Mouse (Mus musculus): ENCODE results near the gene Ccdc36. TPM values are rescaled to one million over a fixed set of nuclear protein-coding genes. Genes with fewer than 3 reads are reported as not detected.
A peak's percentile ranks its signal among the peaks of the same experiment; 100 is the strongest.

The Ccdc36 gene
- polyA plus RNA-seq, 1 experiment = not detected

GRCm38 (mm10) chr9:108454429-108454828 is 26.1 kb upstream of the Ccdc36 start:
- no peaks in the 10 kb centered on the region for H3K36me3 ChIP-seq (ENCODE audit: control insufficient read depth, insufficient read depth, low read length)
- TF ChIP-seq POLR2A (IDR thresholded peaks at IDR 0.05; ENCODE audit: low read depth, low read length) (no peak), CTCF (conservative IDR thresholded peaks at IDR 0.05; ENCODE audit: insufficient read depth, insufficient read length, low read depth, low read length) (no peak)
- H3K4me3 ChIP-seq (ENCODE audit: insufficient read depth, low read depth, low read length) = no peak overlapping the region
- no peak for DNase-seq
- H3K27ac ChIP-seq (ENCODE audit: insufficient read depth, low read depth, low read length) = no peak overlapping the region
- H3K27me3 ChIP-seq (replicated peaks; ENCODE audit: control insufficient read depth, insufficient read depth, low read length) = no peaks in the 10 kb centered on the region
- WGBS = 93% methylated on average over 6 of the region's 6 CpGs
- H3K4me1 ChIP-seq (ENCODE audit: control insufficient read depth, insufficient read depth, low read length) = peaks cover 12% of the 10 kb centered on the region

- 80% methylated on average over 4 of the region's 4 CpGs for WGBS
- Histone ChIP-seq H3K27me3 (replicated peaks; ENCODE audit: control insufficient read depth, insufficient read depth, low read length) (no peaks in the 10 kb centered on the region), H3K4me1 (ENCODE audit: control insufficient read depth, insufficient read depth, low read length) (peaks cover 12% of the 10 kb centered on the region), H3K36me3 (ENCODE audit: control insufficient read depth, insufficient read depth, low read length) (no peaks in the 10 kb centered on the region), H3K4me3 (ENCODE audit: insufficient read depth, low read depth, low read length) (no peak overlapping the region), H3K27ac (ENCODE audit: insufficient read depth, low read depth, low read length) (no peak overlapping the region)
- no peak for TF ChIP-seq CTCF (conservative IDR thresholded peaks at IDR 0.05; ENCODE audit: insufficient read depth, insufficient read length, low read depth, low read length)
- no peak for TF ChIP-seq POLR2A (IDR thresholded peaks at IDR 0.05; ENCODE audit: low read depth, low read length)
- DNase-seq = no peak
Observed at GRCm38 (mm10) chr9:108453458-108453857, 25.2 kb upstream of the Ccdc36 start.

GRCm38 (mm10) chr9:108452911-108453310 is 24.6 kb upstream of the Ccdc36 start:
- Histone ChIP-seq H3K4me1 (ENCODE audit: control insufficient read depth, insufficient read depth, low read length) (peaks cover 12% of the 10 kb centered on the region), H3K36me3 (ENCODE audit: control insufficient read depth, insufficient read depth, low read length) (no peaks in the 10 kb centered on the region), H3K4me3 (ENCODE audit: insufficient read depth, low read depth, low read length) (no peak overlapping the region), H3K27ac (ENCODE audit: insufficient read depth, low read depth, low read length) (no peak overlapping the region), H3K27me3 (replicated peaks; ENCODE audit: control insufficient read depth, insufficient read depth, low read length) (no peaks in the 10 kb centered on the region)
- no peak for TF ChIP-seq CTCF (conservative IDR thresholded peaks at IDR 0.05; ENCODE audit: insufficient read depth, insufficient read length, low read depth, low read length)
- no peak for TF ChIP-seq POLR2A (IDR thresholded peaks at IDR 0.05; ENCODE audit: low read depth, low read length)
- WGBS = 46% methylated on average over 6 of the region's 6 CpGs
- DNase-seq = no peak

DNA sequence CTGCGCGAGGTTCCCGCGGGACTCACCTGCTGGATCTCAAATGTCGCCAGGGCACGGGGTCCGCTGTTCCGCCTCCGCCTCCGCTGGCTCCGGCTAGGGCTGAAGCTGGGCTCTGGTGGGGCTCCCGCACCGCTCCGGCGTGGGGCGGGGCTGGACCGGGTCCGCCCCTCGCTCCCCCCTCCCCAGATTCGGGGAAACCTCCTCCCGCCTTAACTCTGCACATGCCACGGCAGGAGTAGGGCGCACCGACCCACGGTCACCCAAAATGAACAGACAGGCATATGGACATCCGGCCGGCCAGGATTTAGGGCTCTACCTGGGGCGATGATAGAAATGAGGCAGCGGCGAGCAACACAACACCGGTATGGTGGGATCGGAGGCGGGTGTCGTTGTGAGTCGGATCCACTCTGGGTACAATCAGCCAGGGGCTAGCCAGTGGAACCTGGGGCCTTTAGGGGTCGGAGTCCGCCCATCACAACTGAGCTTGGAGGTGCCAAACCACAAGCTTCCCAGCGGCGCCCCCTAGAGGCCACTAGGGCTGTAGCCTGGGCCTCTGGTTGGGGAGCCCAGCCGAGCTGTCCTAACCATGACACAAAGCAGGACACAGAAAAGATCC is 24.1 kb upstream of the Ccdc36 start:
- no peak overlapping the region for H3K27ac ChIP-seq (ENCODE audit: insufficient read depth, low read depth, low read length)
- DNase-seq = peak; percentile 85
- TF ChIP-seq CTCF (conservative IDR thresholded peaks at IDR 0.05; ENCODE audit: insufficient read depth, insufficient read length, low read depth, low read length) = peak; percentile 71
- TF ChIP-seq POLR2A (IDR thresholded peaks at IDR 0.05; ENCODE audit: low read depth, low read length) = no peak
- H3K4me1 ChIP-seq (ENCODE audit: control insufficient read depth, insufficient read depth, low read length) = peaks cover 8% of the 10 kb centered on the region
- H3K4me3 ChIP-seq (ENCODE audit: insufficient read depth, low read depth, low read length) = peak overlapping the region; percentile 79
- H3K36me3 ChIP-seq (ENCODE audit: control insufficient read depth, insufficient read depth, low read length) = no peaks in the 10 kb centered on the region
- WGBS = under 1% methylated on average over 40 of the region's 40 CpGs
- no peaks in the 10 kb centered on the region for H3K27me3 ChIP-seq (replicated peaks; ENCODE audit: control insufficient read depth, insufficient read depth, low read length)

- no peak for DNase-seq
- Histone ChIP-seq H3K4me3 (ENCODE audit: insufficient read depth, low read depth, low read length) (peak overlapping the region; percentile 79), H3K36me3 (ENCODE audit: control insufficient read depth, insufficient read depth, low read length) (no peaks in the 10 kb centered on the region), H3K4me1 (ENCODE audit: control insufficient read depth, insufficient read depth, low read length) (peaks cover 7% of the 10 kb centered on the region), H3K27ac (ENCODE audit: insufficient read depth, low read depth, low read length) (no peak overlapping the region), H3K27me3 (replicated peaks; ENCODE audit: control insufficient read depth, insufficient read depth, low read length) (no peaks in the 10 kb centered on the region)
- TF ChIP-seq POLR2A (IDR thresholded peaks at IDR 0.05; ENCODE audit: low read depth, low read length) = no peak
- no peak for TF ChIP-seq CTCF (conservative IDR thresholded peaks at IDR 0.05; ENCODE audit: insufficient read depth, insufficient read length, low read depth, low read length)
- WGBS = 76% methylated on average over 6 of the region's 6 CpGs
Observed at GRCm38 (mm10) chr9:108451519-108452160, 23.4 kb upstream of the Ccdc36 start.

DNA sequence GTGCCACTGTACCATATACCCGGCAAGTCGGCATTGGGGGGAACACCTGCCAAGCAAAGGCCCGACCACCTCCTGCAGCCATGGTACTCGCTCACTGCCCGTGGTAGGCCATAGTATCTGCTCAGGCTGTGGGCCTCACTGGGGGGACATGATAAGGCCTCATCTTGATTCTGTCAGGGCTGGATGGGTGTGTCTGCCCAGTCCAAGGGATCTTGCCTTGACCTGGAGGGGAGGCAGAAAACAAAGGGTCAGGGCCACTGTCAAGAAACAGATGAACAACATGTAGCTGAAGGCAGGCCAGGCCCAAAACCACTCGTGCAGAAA is 22.8 kb upstream of the Ccdc36 start:
- Histone ChIP-seq H3K4me3 (ENCODE audit: insufficient read depth, low read depth, low read length) (no peak overlapping the region), H3K27me3 (replicated peaks; ENCODE audit: control insufficient read depth, insufficient read depth, low read length) (no peaks in the 10 kb centered on the region), H3K36me3 (ENCODE audit: control insufficient read depth, insufficient read depth, low read length) (no peaks in the 10 kb centered on the region), H3K4me1 (ENCODE audit: control insufficient read depth, insufficient read depth, low read length) (peaks cover 7% of the 10 kb centered on the region), H3K27ac (ENCODE audit: insufficient read depth, low read depth, low read length) (no peak overlapping the region)
- TF ChIP-seq CTCF (conservative IDR thresholded peaks at IDR 0.05; ENCODE audit: insufficient read depth, insufficient read length, low read depth, low read length) = no peak
- no peak for TF ChIP-seq POLR2A (IDR thresholded peaks at IDR 0.05; ENCODE audit: low read depth, low read length)
- 90% methylated on average over 6 of the region's 6 CpGs for WGBS
- no peak for DNase-seq

- no peak for TF ChIP-seq CTCF (conservative IDR thresholded peaks at IDR 0.05; ENCODE audit: insufficient read depth, insufficient read length, low read depth, low read length)
- no peak for TF ChIP-seq POLR2A (IDR thresholded peaks at IDR 0.05; ENCODE audit: low read depth, low read length)
- 56% methylated on average over 21 of the region's 21 CpGs for WGBS
- H3K36me3 ChIP-seq (ENCODE audit: control insufficient read depth, insufficient read depth, low read length) = no peaks in the 10 kb centered on the region
- no peaks in the 10 kb centered on the region for H3K27me3 ChIP-seq (replicated peaks; ENCODE audit: control insufficient read depth, insufficient read depth, low read length)
- peaks cover 7% of the 10 kb centered on the region for H3K4me1 ChIP-seq (ENCODE audit: control insufficient read depth, insufficient read depth, low read length)
- no peak overlapping the region for H3K4me3 ChIP-seq (ENCODE audit: insufficient read depth, low read depth, low read length)
- peak; percentile 43 for DNase-seq
- no peak overlapping the region for H3K27ac ChIP-seq (ENCODE audit: insufficient read depth, low read depth, low read length)
Observed at GRCm38 (mm10) chr9:108450292-108451169, 22.2 kb upstream of the Ccdc36 start.
